Mouse (Mus musculus): ENCODE data around the gene Ubtd1. TPM values are rescaled to one million over a fixed set of nuclear protein-coding genes. Genes with fewer than 3 reads are reported as not detected.

Gene Ubtd1
- polyA plus RNA-seq, 1 experiment from 2014 or later = 15.1 TPM

GRCm38 (mm10) chr19:42035456-42036248 is 54.1 kb downstream of the Ubtd1 start, which contains the start of gene Ankrd2:
Ankrd2 (plus strand) TSS chr19:42036000.
- no peaks in the 10 kb centered on the region for H3K9me3 ChIP-seq (replicated peaks)
- H3K36me3 ChIP-seq = peaks cover 9% of the 10 kb centered on the region
- no peak within 1 kb of the TSS for H3K4me3 ChIP-seq
- peaks cover 29% of the 10 kb centered on the region for H3K4me1 ChIP-seq
- H3K27me3 ChIP-seq (ENCODE audit: low read depth, poor library complexity, severe bottlenecking) = peaks cover 15% of the 10 kb centered on the region
- peak within 1 kb of the TSS; percentile 71 for H3K27ac ChIP-seq
- peak; percentile 83 for DNase-seq (ENCODE audit: low spot score)
- WGBS = 68% methylated on average over 19 of the region's 19 CpGs

- H3K36me3 ChIP-seq = peaks cover 9% of the 10 kb centered on the region
- no peak overlapping the region for H3K27ac ChIP-seq
- no peak overlapping the region for H3K4me3 ChIP-seq
- peaks cover 26% of the 10 kb centered on the region for H3K4me1 ChIP-seq
- H3K27me3 ChIP-seq (ENCODE audit: low read depth, poor library complexity, severe bottlenecking) = peaks cover 19% of the 10 kb centered on the region
- no peak for DNase-seq (ENCODE audit: low spot score)
- no peaks in the 10 kb centered on the region for H3K9me3 ChIP-seq (replicated peaks)
- whole genome bisulfite sequencing = 81% methylated on average over 3 of the region's 3 CpGs
These were observed 54.8 kb downstream of the Ubtd1 start for GRCm38 (mm10) chr19:42036357-42036756.

- WGBS = 80% methylated on average over 11 of the region's 11 CpGs
- H3K27me3 ChIP-seq (ENCODE audit: low read depth, poor library complexity, severe bottlenecking) = peaks cover 24% of the 10 kb centered on the region
These were observed 55.7 kb downstream of the Ubtd1 start for GRCm38 (mm10) chr19:42037167-42037702.

GRCm38 (mm10) chr19:42038310-42038709 is 56.7 kb downstream of the Ubtd1 start:
- Histone ChIP-seq H3K9me3 (replicated peaks) (no peaks in the 10 kb centered on the region), H3K4me1 (peaks cover 25% of the 10 kb centered on the region), H3K36me3 (peaks cover 9% of the 10 kb centered on the region), H3K27me3 (ENCODE audit: low read depth, poor library complexity, severe bottlenecking) (peaks cover 24% of the 10 kb centered on the region), H3K27ac (no peak overlapping the region), H3K4me3 (no peak overlapping the region)
- DNase-seq (ENCODE audit: low spot score) = no peak
- WGBS = 89% methylated on average over 12 of the region's 12 CpGs

More at GRCm38 (mm10) chr19:42037167-42037702, 55.7 kb downstream of the Ubtd1 start:
- peaks cover 26% of the 10 kb centered on the region for H3K4me1 ChIP-seq
- H3K27ac ChIP-seq = no peak overlapping the region
- no peak for DNase-seq (ENCODE audit: low spot score)
- no peaks in the 10 kb centered on the region for H3K9me3 ChIP-seq (replicated peaks)
- H3K4me3 ChIP-seq = no peak overlapping the region
- peaks cover 9% of the 10 kb centered on the region for H3K36me3 ChIP-seq

- no peaks in the 10 kb centered on the region for H3K9me3 ChIP-seq (replicated peaks)
- no peak overlapping the region for H3K4me3 ChIP-seq
- no peaks in the 10 kb centered on the region for H3K36me3 ChIP-seq
- DNase-seq (ENCODE audit: low spot score) = no peak
- no peak overlapping the region for H3K27ac ChIP-seq
- H3K4me1 ChIP-seq = peaks cover 10% of the 10 kb centered on the region
- H3K27me3 ChIP-seq (ENCODE audit: low read depth, poor library complexity, severe bottlenecking) = peaks cover 24% of the 10 kb centered on the region
- 95% methylated on average over 6 of the region's 6 CpGs for WGBS
These were observed 62.4 kb downstream of the Ubtd1 start for GRCm38 (mm10) chr19:42043988-42044387.

- Histone ChIP-seq H3K27me3 (ENCODE audit: low read depth, poor library complexity, severe bottlenecking) (peaks cover 14% of the 10 kb centered on the region), H3K4me3 (peak within 1 kb of the TSS; percentile 49), H3K36me3 (no peaks in the 10 kb centered on the region), H3K4me1 (peaks cover 10% of the 10 kb centered on the region), H3K27ac (peak within 1 kb of the TSS; percentile 77), H3K9me3 (replicated peaks) (no peaks in the 10 kb centered on the region)
- DNase-seq (ENCODE audit: low spot score) = peak; percentile 84
- 26% methylated on average over 23 of the region's 23 CpGs for WGBS
These were observed 63.9 kb downstream of the Ubtd1 start, which contains the start of gene Hoga1 for GRCm38 (mm10) chr19:42045269-42046102. Hoga1 (plus strand) TSS chr19:42045610.

GRCm38 (mm10) chr19:42050251-42050650 is 68.7 kb downstream of the Ubtd1 start:
- DNase-seq (ENCODE audit: low spot score) = no peak
- peaks cover 18% of the 10 kb centered on the region for H3K4me1 ChIP-seq

GRCm38 (mm10) chr19:42051351-42051750 is 69.8 kb downstream of the Ubtd1 start:
- H3K27me3 ChIP-seq (ENCODE audit: low read depth, poor library complexity, severe bottlenecking) = peaks cover under 1% of the 10 kb centered on the region; the same call in 1 of the 2 replicates
- H3K9me3 ChIP-seq (replicated peaks) = no peaks in the 10 kb centered on the region
- no peak overlapping the region for H3K4me3 ChIP-seq
- no peaks in the 10 kb centered on the region for H3K36me3 ChIP-seq
- WGBS = 83% methylated on average over 3 of the region's 3 CpGs
- DNase-seq (ENCODE audit: low spot score) = no peak
- H3K27ac ChIP-seq = no peak overlapping the region
- H3K4me1 ChIP-seq = peaks cover 9% of the 10 kb centered on the region; the same call in 1 of the 2 replicates

More at GRCm38 (mm10) chr19:42050251-42050650, 68.7 kb downstream of the Ubtd1 start:
- peaks cover 4% of the 10 kb centered on the region; the same call in 1 of the 2 replicates for H3K27me3 ChIP-seq (ENCODE audit: low read depth, poor library complexity, severe bottlenecking)
- no peak overlapping the region for H3K4me3 ChIP-seq
- no peaks in the 10 kb centered on the region for H3K36me3 ChIP-seq
- 89% methylated on average over 1 of the region's 1 CpGs for WGBS
- no peak overlapping the region for H3K27ac ChIP-seq
- no peaks in the 10 kb centered on the region for H3K9me3 ChIP-seq (replicated peaks)

- no peak for DNase-seq (ENCODE audit: low spot score)
- no peaks in the 10 kb centered on the region for H3K9me3 ChIP-seq (replicated peaks)
- H3K27me3 ChIP-seq (ENCODE audit: low read depth, poor library complexity, severe bottlenecking) = no peaks in the 10 kb centered on the region
- no peak within 1 kb of the TSS for H3K4me3 ChIP-seq
- H3K4me1 ChIP-seq = peaks cover 9% of the 10 kb centered on the region; the same call in 1 of the 2 replicates
- H3K36me3 ChIP-seq = no peaks in the 10 kb centered on the region
- 77% methylated on average over 4 of the region's 4 CpGs for WGBS
- no peak within 1 kb of the TSS for H3K27ac ChIP-seq
These were observed 70.4 kb downstream of the Ubtd1 start, which contains the start of gene 4933411K16Rik for GRCm38 (mm10) chr19:42051948-42052347. 4933411K16Rik (plus strand) TSS chr19:42052248.

GRCm38 (mm10) chr19:42054255-42054654 is 72.7 kb downstream of the Ubtd1 start:
- WGBS = 87% methylated on average over 6 of the region's 6 CpGs
- no peaks in the 10 kb centered on the region for H3K9me3 ChIP-seq (replicated peaks)
- no peak for DNase-seq (ENCODE audit: low spot score)

GRCm38 (mm10) chr19:42055881-42056280 is 74.3 kb downstream of the Ubtd1 start:
- WGBS = 71% methylated on average over 2 of the region's 2 CpGs
- no peak for DNase-seq (ENCODE audit: low spot score)

More at GRCm38 (mm10) chr19:42054255-42054654, 72.7 kb downstream of the Ubtd1 start:
- no peak overlapping the region for H3K4me3 ChIP-seq
- no peaks in the 10 kb centered on the region for H3K27me3 ChIP-seq (ENCODE audit: low read depth, poor library complexity, severe bottlenecking)
- peaks cover 9% of the 10 kb centered on the region; the same call in 1 of the 2 replicates for H3K4me1 ChIP-seq
- no peak overlapping the region for H3K27ac ChIP-seq
- H3K36me3 ChIP-seq = no peaks in the 10 kb centered on the region

GRCm38 (mm10) chr19:42056719-42057409 is 75.3 kb downstream of the Ubtd1 start:
- no peaks in the 10 kb centered on the region for H3K36me3 ChIP-seq
- H3K4me1 ChIP-seq = peaks cover 9% of the 10 kb centered on the region; the same call in 1 of the 2 replicates
- WGBS = 84% methylated on average over 6 of the region's 6 CpGs
- DNase-seq (ENCODE audit: low spot score) = no peak
- H3K27ac ChIP-seq = no peak overlapping the region
- H3K27me3 ChIP-seq (ENCODE audit: low read depth, poor library complexity, severe bottlenecking) = no peaks in the 10 kb centered on the region
- no peaks in the 10 kb centered on the region for H3K9me3 ChIP-seq (replicated peaks)
- H3K4me3 ChIP-seq = no peak overlapping the region

More at GRCm38 (mm10) chr19:42055881-42056280, 74.3 kb downstream of the Ubtd1 start:
- Histone ChIP-seq H3K4me1 (peaks cover 9% of the 10 kb centered on the region; the same call in 1 of the 2 replicates), H3K27ac (no peak overlapping the region), H3K9me3 (replicated peaks) (no peaks in the 10 kb centered on the region), H3K4me3 (no peak overlapping the region), H3K36me3 (no peaks in the 10 kb centered on the region), H3K27me3 (ENCODE audit: low read depth, poor library complexity, severe bottlenecking) (no peaks in the 10 kb centered on the region)
